Mouse (Mus musculus) natural killer cell, adult 2 months (primary cell): ENCODE data around the gene Angptl3.

Source experiments
- DNase-seq, 2 experiments: peaks; one replicate each; pipeline ENCODE4 v3.0.0; 2022; ENCODE audit warnings: low spot score in 2 of 2

The Angptl3 gene

DNA sequence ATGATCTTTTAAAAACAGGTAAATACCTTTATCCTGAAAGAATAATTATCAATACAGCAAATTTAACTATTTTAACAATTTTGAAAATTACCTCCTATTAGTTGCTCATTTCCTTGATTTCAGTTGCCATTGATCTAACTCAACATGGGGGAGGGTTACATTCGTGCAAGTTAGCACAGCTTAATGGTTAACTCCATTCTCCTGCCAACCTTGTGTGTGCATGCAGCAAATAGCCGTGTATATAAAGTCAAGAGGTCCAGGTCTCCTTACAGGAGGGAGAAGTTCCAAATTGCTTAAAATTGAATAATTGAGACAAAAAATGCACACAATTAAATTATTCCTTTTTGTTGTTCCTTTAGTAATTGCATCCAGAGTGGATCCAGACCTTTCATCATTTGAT, at the start of gene Angptl3:
Gene Angptl3, plus strand, starts transcription at position 269 of the 400 bp plus-strand sequence.
- no peak for DNase-seq

DNA sequence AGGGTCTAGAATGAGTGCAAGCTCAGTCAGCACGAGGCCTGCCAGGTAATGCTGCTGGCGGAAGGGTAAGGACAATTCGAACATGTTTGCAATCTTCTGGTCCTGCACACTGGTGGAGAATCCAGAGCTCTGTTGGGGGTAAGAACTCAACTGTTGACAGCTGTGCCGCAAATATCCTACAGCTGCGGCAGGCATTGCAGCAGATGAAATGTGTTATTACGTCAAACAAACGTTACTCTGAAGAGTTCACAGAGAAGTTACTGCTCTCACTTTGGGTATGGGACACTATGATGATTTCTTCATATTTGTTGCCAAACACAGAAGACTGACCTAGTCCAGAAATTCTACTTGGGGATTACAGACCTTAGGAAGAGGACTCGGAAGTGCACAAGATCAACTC, 46.1 kb upstream of the Angptl3 start:
- no peak for DNase-seq

DNA sequence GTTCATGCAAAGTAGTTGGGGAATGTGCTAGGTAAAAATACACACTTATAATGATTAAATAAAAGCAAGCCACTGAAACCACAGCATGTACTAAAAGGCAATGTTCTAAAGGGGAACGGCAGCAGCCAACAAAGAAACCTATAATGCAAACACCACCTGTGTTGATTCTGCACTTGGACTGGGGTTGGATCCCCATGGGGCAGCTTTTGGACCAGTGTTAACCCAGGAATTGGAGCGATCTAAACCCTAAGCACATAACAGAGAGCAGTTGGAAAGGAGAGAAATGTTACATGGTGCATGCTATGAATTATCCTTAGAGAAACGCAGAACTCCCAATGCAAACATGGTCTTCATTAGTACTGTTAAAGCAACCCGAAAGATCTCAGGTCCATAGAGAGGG, 37.3 kb upstream of the Angptl3 start:
- DNase-seq = no peak

DNA sequence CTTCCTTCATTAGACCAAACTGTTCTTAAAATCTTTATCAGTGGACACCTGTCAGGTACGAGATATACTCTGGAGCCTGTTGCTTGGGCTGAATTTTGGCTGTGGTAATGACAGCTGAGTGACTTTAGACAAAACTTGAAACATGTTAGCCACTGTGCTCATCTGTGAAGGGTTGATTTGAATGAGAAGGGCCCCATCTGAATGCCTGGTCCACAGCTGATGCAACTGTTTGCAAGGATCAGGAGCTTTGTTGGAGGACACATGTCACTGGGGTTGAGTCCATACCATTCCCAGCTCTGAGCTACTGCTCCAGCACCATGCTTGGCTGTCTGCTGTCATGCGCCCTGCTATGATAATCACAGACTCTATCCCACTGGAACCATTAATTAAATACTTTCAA, 25.2 kb upstream of the Angptl3 start:
- DNase-seq = no peak

DNA sequence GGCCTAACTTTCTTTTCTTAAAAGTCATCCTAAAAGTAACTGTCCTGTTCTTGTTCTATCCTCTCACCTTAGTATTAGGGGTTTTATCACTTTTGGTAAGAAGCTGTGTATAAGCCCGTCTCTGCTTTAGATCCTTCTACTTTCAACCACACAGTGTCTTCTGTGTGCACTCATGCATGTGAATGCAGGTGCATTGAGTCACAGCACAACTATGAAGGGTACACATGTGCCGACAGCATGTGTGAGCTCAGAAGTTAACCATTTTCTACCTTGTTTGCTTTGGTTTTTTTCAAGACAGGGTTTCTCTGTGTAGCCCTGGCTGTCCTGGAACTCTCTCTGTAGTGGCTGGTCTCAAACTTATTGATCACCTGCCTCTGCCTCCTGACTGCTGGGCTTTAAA, 24.4 kb upstream of the Angptl3 start:
- no peak for DNase-seq

DNA sequence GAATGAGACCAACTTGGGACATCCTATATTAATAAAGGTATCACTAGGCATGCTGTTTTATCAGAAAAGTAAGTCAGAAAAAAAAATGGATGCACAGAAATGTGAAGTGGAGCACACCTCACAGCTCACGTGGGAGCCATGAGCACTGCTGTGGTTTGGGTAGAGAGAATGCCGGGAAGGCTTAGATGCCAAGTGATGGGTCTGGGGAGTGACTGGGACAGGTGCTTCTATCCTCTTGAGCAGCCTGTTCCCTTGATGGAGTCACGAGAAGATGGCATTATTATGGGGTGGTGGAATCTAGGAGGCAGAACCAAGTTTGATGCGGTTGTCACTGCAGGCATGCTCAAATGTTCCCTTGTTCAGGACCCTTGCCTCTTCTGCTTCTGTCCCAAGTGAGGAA, 19.7 kb upstream of the Angptl3 start:
- no peak for DNase-seq

DNA sequence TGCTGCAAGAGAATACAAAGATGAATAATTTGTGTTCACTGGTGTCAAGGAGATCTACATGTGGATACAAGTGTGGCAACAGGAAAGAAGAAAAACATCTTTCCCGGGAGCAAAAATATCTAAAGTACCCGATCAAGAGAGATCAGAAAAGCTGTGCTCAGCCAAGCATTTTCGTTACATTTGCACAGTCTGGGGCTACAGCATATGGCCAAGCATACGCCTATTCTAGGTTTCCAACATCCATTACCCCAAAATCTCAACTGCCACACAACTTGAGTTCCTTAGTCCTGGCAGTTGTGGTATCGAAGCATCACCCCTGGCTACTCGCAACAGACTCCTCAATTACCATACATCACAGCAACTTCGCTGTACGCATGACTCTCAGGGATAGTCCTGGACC, 8.5 kb upstream of the Angptl3 start:
- no peak for DNase-seq

DNA sequence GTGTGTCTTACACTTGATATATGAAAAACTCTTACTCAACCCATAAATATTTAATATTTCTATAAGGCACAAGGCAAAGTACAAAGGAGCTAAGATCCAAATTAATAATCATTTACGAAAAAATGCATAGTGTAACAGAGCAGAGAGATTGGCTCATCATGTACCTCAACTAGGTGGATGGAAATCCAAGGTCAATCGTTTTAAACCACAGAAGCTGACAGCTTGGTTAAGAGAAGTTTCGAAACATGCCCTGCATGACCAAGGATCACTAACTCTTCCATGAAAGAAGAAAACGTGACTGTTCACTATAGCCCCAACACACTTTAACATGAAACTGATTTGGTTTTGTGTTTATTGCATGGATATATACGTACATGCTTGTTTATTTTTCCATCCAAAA, 2.4 kb upstream of the Angptl3 start:
- DNase-seq = no peak

DNA sequence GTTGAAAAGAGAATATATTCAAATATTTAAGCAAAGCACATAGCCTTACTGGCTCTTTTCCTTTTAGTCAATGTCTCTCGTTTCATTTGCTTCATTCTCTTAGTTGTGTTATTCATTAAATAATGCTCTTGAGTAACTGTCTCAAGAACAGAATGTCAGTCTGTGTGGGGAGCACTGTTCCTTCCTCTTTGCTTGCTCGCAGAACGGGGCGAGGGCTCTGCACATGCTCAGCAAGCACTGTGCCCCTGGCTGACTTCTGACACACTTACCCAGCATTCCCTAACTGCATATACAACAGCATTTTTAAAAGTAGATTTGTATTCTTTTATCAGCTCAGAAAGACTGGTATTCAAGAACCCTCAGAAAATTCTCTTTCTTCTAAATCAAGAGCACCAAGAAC, 2.2 kb downstream of the Angptl3 start:
- DNase-seq = no peak

DNA sequence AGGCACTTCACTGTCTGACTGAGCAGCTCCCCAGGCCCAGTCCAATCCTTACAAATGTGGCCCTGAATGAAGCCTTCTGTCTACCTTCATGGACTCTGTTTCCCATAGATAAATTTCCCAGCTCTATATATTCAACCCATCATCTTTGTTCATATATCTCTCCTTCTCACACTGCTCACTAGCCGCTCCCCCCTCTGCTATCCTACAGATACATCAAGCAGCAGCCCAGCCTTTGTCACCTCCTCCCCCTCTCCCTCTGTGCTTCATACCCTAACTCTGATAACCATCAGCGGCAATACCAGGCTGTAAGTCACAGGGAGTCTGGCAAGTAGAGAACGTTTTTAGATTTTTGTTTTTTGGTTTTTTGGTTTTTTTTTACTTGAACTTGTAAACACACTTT, 14.1 kb downstream of the Angptl3 start:
- no peak for DNase-seq

DNA sequence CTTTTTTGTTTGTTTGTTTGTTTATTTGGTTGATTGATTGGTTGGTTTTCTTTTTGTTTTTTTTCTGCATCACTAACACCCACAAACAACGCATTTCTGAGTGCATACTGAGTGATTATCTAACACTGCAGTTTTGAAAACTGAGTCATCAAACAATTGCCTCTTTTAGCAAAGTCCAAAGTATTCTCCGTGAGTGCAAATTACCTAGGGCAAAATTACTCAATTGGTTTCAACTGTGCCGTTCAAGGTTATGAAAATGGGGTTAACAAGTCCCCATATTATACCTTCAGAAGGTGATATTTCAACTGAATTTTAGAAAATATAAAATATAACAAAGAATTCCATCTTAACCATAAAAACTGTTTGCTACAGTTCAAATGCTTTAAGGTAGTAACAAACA, 15.7 kb downstream of the Angptl3 start:
- DNase-seq = no peak

DNA sequence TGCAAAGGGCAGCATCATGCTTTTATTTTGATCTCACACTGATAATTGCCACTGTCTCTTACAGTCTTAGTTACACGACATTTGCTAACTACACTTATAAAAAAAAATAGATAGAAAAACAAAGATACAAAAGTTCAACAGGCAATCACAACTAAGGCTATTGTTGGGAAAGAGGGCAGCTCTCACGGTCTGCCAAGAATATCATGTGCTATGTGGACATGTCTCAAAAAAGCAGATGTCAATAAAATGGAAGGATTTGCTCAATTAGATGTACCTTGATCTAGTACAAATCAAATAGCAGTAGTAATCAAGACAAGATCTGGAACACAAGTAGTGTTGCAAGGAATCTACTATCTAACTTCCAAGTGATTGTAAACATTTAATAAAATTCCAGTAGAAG, 17.8 kb downstream of the Angptl3 start:
- no peak for DNase-seq

DNA sequence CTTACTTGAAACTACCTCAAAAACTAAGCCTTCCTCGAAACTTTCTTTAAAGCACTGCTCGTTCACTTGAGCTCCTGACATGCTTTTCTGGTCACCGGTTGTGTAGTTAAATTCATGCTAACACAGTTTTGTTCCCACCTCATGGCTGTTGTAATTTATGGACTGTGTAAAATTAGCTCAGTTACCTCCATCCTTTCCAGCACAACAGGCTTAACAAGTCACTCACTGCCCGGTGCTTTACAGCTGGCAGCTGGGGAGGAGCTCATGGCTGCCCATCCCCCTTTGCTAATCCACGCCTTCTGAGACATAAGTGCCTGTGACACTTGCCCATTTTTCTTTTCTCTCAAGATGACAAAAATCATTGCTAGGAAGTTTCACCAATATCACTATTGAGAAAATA, 33.8 kb downstream of the Angptl3 start:
- no peak for DNase-seq

DNA sequence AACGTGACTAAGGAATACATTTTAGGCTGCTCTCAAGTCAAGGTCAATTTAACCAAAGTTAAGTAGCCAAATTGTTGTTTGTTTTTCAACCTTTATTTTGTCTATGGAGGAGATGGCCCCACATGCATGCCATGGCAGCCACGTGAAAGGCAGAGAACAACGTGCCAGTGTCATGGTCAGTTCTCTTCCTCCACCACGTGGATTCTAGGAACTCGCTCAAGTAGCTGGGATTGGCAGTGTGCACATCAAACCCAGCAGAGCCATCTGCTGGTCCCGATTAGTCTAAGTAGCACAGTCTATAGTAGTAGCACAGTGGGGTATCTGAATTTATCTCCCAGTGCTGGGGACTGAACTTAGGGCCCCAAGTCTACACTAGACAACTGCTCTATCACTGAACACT, 38.1 kb downstream of the Angptl3 start:
- DNase-seq = no peak

DNA sequence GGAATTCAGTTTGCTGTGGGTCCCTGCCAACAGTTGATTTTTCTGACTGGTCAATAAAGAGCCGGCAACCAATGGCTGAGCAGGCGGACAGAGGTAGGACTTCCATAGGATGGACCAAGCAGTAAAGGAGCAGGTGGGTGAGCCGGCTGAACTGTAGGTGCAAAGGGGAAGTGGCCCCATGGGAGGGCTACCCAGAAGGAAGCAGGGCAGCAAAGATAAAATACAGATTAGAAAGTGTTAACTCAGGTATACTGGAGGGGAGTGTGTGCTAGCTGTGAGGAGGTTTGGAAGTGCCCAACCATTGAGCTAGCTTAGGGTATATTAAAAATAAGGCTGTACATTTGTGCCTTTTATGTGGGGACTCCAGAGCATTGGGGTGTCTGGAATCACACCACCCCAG, 47.3 kb downstream of the Angptl3 start:
- DNase-seq = no peak

DNA sequence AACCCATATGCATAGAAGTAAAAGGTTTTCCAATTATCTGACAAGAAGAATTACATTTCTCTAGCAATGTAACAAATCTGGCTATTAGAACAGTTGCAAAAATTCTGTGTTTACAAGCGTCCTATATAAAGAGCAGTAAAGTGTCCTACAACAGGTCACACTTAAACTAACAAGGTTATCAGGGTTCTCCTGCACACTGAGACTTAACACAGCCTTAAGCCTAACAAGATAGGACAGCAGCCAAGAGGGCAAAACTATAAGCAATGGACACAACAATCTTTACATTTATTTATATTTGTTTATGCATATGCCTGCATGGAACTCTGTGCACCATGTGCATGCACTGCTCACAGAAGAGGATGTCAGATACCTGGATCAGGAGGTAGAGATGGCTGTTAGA, 50.4 kb downstream of the Angptl3 start:
- DNase-seq = no peak

DNA sequence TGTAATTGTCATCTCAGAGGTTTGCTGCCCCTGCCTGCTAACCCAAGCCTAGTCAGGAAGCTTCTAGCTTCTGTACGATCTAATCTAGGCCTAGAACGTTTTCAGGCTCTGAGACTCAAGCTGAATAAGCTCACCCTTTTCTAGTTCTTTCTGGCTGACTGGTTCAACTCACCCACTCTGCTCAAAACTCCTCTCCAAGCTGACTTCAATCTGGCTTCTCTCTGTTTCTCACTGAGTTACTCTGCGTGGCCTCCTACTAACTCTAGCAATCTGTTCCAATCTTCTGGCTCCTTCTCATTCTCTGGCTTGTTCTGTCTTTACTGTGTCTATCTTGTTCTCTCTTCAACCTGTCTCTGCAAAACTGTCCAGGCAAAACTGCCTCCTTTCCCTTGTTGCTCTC, 53.1 kb downstream of the Angptl3 start:
- DNase-seq = no peak

DNA sequence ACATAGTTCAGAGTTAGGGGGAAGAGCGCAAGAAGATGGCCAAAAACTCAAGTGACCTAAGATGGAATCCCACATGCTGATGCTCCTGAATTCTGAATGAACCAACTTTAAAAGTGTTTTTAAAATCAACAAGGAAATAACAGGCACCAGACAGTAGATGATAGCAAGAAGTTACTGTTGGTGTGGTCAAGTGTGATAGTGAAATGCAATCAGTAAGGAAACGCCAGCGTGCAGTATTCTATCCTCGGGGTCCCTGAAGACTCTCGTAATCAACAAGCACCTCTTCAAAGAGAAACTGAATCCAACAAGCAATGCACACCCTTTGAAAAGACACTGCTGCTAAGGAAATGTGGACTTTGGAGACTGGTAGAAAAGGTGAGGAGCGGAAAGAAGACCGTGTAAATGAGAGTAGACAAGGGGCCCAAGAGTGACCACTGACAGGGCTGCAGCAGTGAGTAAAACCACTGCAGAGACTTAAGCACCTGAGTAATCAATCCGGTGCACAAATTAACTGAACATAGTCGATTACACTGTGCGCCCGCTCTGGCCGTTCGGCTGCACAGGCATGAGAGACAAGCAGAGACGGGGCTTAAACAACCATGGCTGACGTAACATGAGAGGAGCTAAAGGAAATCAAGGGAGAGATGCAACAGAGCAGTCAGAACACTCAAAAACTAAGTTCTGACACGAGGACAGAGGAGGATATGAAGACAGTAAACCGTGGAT, 57.2 kb downstream of the Angptl3 start:
- DNase-seq = no peak

DNA sequence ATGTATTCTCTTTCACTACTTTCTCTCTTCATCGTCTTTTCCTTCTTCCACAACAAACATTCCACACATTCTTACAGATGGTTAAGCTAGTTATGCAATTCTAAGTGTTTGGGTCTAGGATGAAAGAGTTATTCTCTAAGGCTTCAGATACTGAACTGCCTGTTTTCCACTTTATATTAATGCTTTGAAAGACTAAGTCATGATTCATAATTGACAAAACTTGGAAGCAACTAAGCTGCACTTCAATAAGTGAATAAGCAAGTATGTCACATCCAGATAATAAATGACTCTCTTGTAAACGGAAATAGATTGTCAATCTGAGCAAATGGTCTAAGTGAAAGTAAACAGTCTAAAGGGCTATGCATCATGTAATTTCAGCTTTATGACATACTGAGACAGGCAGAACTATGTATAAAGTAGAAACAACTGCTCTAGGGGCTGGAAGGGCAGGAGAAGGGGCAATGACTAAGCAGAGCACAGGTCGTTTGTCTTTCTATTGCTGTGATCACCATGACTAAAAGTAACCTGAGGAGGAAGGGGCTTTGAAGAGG, 60.5 kb downstream of the Angptl3 start:
- DNase-seq = no peak

DNA sequence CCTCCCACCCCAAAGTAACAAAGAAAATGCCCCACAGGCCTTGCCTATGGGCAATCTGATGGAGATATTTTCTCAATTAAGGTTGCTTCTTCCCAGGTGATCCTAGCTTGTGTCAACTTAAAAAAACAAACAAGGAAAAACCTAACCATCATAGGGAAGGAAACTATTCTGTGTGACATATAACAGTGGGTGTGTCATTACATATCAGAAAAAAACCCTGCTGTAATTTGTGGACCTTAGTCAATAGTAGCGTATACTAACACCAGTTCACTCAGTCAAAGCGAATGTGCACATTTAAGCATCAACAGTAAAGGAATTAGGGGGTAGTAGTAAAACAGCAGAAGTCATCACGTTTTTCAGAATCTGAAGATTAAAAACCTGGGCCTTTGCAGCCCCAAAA, 61.0 kb downstream of the Angptl3 start:
- no peak for DNase-seq
